Mouse (Mus musculus) forebrain, embryonic 12.5 days (tissue): Measurements from ENCODE around the gene Mybbp1a. TPM values are rescaled to one million over a fixed set of nuclear protein-coding genes. Genes with fewer than 3 reads are reported as not detected.

Source experiments
- ATAC-seq: fragments of 200-750 bp; cut with Nextera tagmentation; 2 replicates; pipeline ENCODE4 v1.8.0; 2017; ENCODE audit warnings: moderate TSS enrichment; ENCODE audit not compliant: low FRiP score
- H3K27ac ChIP-seq: fragments of 300-500 bp; sonication (generic); 2 replicates; pipeline ENCODE4 v1.5.1; 2016; ENCODE audit warnings: mild to moderate bottlenecking
- H3K27me3 ChIP-seq: fragments of 300-500 bp; sonication (generic); 2 replicates; pipeline ENCODE4 v1.6.1; 2016; ENCODE audit warnings: mild to moderate bottlenecking
- H3K36me3 ChIP-seq: fragments of 300-500 bp; sonication (generic); replicated peaks from 2 replicates; pipeline ENCODE4 v1.6.1; 2016; ENCODE audit warnings: mild to moderate bottlenecking
- H3K4me1 ChIP-seq: fragments of 300-500 bp; sonication (generic); 2 replicates; pipeline ENCODE4 v1.6.1; 2016
- H3K4me2 ChIP-seq: fragments of 300-500 bp; sonication (generic); 2 replicates; pipeline ENCODE4 v1.6.1; 2016; ENCODE audit warnings: mild to moderate bottlenecking, moderate library complexity
- H3K4me3 ChIP-seq: fragments of 300-500 bp; sonication (generic); replicated peaks from 2 replicates; pipeline ENCODE4 v1.5.1; 2016; ENCODE audit warnings: mild to moderate bottlenecking
- H3K9ac ChIP-seq: fragments of 300-500 bp; sonication (generic); 2 replicates; pipeline ENCODE4 v1.6.1; 2016; ENCODE audit warnings: mild to moderate bottlenecking
- H3K9me3 ChIP-seq: fragments of 300-500 bp; sonication (generic); 2 replicates; pipeline ENCODE4 v1.6.1; 2016
- WGBS: fragments of 180-500 bp; shearing (Covaris S2); methylation state at CpG from one replicate; pipeline ENCODE4 v1.1.7; 2016; 5-methylcytosine and 5-hydroxymethylcytosine counted together
- polyA plus RNA-seq: library from polyadenylated mRNA; unstranded; fragments of >200 nt; fragmentation: Nextera tagmentation; extraction: Ambion mirVana; gene quantifications from 2 replicates; pipeline ENCODE4 v1.2.1, GENCODE M21; 2016

Gene Mybbp1a
- polyA plus RNA-seq, 1 experiment from 2014 or later: 158 TPM

DNA sequence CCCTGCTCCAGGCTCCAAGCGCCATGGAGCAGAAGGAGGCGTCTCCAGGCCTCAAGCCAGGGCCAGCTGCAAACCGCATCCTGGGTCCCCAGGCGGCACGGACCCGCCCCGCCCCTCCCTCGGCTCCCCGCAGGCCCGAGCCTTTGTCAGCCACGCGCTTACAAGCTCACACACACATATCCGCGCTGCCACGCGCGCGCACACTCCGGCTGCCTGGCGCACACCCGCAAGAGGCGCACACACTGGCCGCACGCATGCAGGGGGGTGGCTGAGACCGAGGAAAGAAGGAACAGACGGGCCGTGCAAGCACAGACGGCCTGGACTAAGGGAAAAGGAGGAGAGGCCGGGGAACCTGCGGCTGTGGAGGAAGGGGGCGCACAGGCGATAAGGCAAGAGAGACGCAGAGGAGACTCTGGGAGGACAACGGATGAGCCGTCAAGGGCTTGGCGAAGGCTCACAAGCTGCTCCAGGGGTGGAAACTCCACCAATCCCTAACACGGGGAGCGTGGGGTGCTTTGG, 47.7 kb downstream of the Mybbp1a start:
- Histone ChIP-seq H3K27ac (peak overlapping the region; percentile 81), H3K9ac (peak overlapping the region; percentile 73), H3K27me3 (peaks cover 59% of the 10 kb centered on the region), H3K4me3 (peak overlapping the region; percentile 67), H3K36me3 (no peaks in the 10 kb centered on the region), H3K4me2 (peak overlapping the region; percentile 91), H3K9me3 (no peaks in the 10 kb centered on the region), H3K4me1 (peaks cover 23% of the 10 kb centered on the region)
- WGBS: 1% methylated on average over 38 of the region's 38 CpGs
- peak; percentile 70 for ATAC-seq

GRCm38 (mm10) chr11:72489397-72489796, 48.2 kb downstream of the Mybbp1a start:
- H3K9ac ChIP-seq: peak overlapping the region; percentile 73
- no peaks in the 10 kb centered on the region for H3K36me3 ChIP-seq
- H3K27me3 ChIP-seq: peaks cover 59% of the 10 kb centered on the region
- H3K4me3 ChIP-seq: peak overlapping the region; percentile 67
- peaks cover 23% of the 10 kb centered on the region for H3K4me1 ChIP-seq
- H3K4me2 ChIP-seq: peak overlapping the region; percentile 91
- no peaks in the 10 kb centered on the region for H3K9me3 ChIP-seq
- ATAC-seq: peak; percentile 34
- peak overlapping the region; percentile 81 for H3K27ac ChIP-seq
- WGBS: under 1% methylated on average over 26 of the region's 42 CpGs

GRCm38 (mm10) chr11:72489881-72490301, 48.7 kb downstream of the Mybbp1a start, which contains the start of gene Spns2:
TSS of gene Spns2 (minus strand) at chr11:72489904.
- H3K27ac ChIP-seq: peak within 1 kb of the TSS; percentile 81
- H3K4me3 ChIP-seq: peak within 1 kb of the TSS; percentile 67
- H3K27me3 ChIP-seq: peaks cover 59% of the 10 kb centered on the region
- peak; percentile 94 for ATAC-seq
- no peaks in the 10 kb centered on the region for H3K36me3 ChIP-seq
- WGBS: 0% methylated on average over 41 of the region's 42 CpGs
- no peaks in the 10 kb centered on the region for H3K9me3 ChIP-seq
- peaks cover 23% of the 10 kb centered on the region for H3K4me1 ChIP-seq
- peak within 1 kb of the TSS; percentile 73 for H3K9ac ChIP-seq
- H3K4me2 ChIP-seq: peak within 1 kb of the TSS; percentile 91

GRCm38 (mm10) chr11:72491130-72491960, 50.2 kb downstream of the Mybbp1a start:
- Histone ChIP-seq H3K27ac (no peak overlapping the region), H3K36me3 (no peaks in the 10 kb centered on the region), H3K4me2 (no peak overlapping the region), H3K4me1 (peaks cover 23% of the 10 kb centered on the region), H3K27me3 (peaks cover 52% of the 10 kb centered on the region), H3K9me3 (no peaks in the 10 kb centered on the region), H3K9ac (no peak overlapping the region), H3K4me3 (no peak overlapping the region)
- ATAC-seq: no peak
- WGBS: 71% methylated on average over 15 of the region's 15 CpGs

GRCm38 (mm10) chr11:72494046-72494988, 53.2 kb downstream of the Mybbp1a start:
- whole genome bisulfite sequencing: 58% methylated on average over 8 of the region's 8 CpGs

DNA sequence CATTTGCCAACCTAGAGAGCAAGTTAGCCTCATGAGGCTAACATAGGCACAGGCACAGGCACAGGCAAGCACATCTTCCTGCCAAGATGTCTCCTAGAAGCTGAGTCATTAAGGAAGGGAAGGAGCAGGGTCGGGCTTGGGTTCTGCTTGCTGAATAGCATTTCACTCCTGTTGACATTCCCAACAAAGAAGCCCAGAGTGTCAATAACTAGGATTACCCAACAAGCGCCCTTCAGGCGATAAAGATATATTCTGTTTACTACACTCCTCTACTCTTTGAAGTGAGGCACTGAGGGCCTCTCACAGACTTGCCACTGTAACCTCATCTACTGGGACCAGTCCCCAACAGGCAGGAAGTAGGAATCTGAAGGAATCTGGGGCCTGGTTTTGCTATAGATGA, 54.9 kb downstream of the Mybbp1a start:
- Histone ChIP-seq H3K9ac (no peak overlapping the region), H3K27ac (no peak overlapping the region), H3K9me3 (no peaks in the 10 kb centered on the region), H3K4me3 (no peak overlapping the region), H3K27me3 (peaks cover 10% of the 10 kb centered on the region), H3K36me3 (no peaks in the 10 kb centered on the region), H3K4me2 (no peak overlapping the region), H3K4me1 (no peaks in the 10 kb centered on the region; the same call in 1 of the 2 replicates)
- no peak for ATAC-seq
- WGBS: 53% methylated on average over 3 of the region's 3 CpGs

More at GRCm38 (mm10) chr11:72494046-72494988, 53.2 kb downstream of the Mybbp1a start:
- no peak overlapping the region for H3K4me3 ChIP-seq
- H3K27ac ChIP-seq: no peak overlapping the region
- no peaks in the 10 kb centered on the region for H3K36me3 ChIP-seq
- no peak overlapping the region for H3K9ac ChIP-seq
- H3K4me2 ChIP-seq: no peak overlapping the region
- no peaks in the 10 kb centered on the region for H3K9me3 ChIP-seq
- H3K4me1 ChIP-seq: peaks cover 5% of the 10 kb centered on the region
- peaks cover 24% of the 10 kb centered on the region for H3K27me3 ChIP-seq
- no peak for ATAC-seq

GRCm38 (mm10) chr11:72496775-72497174, 55.6 kb downstream of the Mybbp1a start:
- Histone ChIP-seq H3K9me3 (no peaks in the 10 kb centered on the region), H3K27ac (no peak overlapping the region), H3K27me3 (peaks cover 7% of the 10 kb centered on the region), H3K36me3 (no peaks in the 10 kb centered on the region), H3K4me1 (no peaks in the 10 kb centered on the region; the same call in 1 of the 2 replicates), H3K4me3 (no peak overlapping the region), H3K9ac (no peak overlapping the region), H3K4me2 (no peak overlapping the region)
- no peak for ATAC-seq
- 80% methylated on average over 1 of the region's 1 CpGs for WGBS

DNA sequence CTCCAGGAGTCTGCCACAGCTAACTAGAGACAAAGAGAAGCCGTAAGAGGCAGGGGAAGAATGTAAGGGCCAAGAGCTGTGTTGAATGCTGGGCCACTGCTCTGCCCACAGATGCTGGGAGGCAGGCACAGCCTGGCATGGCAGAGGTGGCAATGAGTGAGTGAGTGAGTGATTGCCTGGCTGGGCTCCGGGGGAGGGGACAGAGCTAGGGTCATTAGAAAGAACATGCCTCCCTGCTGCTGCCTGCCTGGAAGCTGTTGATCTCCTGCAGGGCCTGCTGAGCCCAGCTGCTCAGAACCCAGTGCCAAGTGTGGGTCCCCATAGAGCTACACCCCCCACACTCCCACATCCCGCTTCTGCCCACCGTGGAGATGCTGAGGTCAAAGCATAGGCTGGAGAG, 56.2 kb downstream of the Mybbp1a start:
- no peak overlapping the region for H3K4me3 ChIP-seq
- WGBS: 31% methylated on average over 4 of the region's 4 CpGs
- H3K27ac ChIP-seq: no peak overlapping the region
- H3K9ac ChIP-seq: no peak overlapping the region
- ATAC-seq: no peak
- H3K4me1 ChIP-seq: peaks cover 5% of the 10 kb centered on the region
- H3K4me2 ChIP-seq: no peak overlapping the region
- H3K27me3 ChIP-seq: peaks cover 7% of the 10 kb centered on the region; the same call in 1 of the 2 replicates
- no peaks in the 10 kb centered on the region for H3K9me3 ChIP-seq
- H3K36me3 ChIP-seq: no peaks in the 10 kb centered on the region

- Histone ChIP-seq H3K27me3 (no peaks in the 10 kb centered on the region; the same call in 1 of the 2 replicates), H3K9me3 (no peaks in the 10 kb centered on the region), H3K4me3 (no peak overlapping the region), H3K4me1 (peaks cover 16% of the 10 kb centered on the region), H3K4me2 (no peak overlapping the region), H3K9ac (no peak overlapping the region), H3K27ac (no peak overlapping the region), H3K36me3 (no peaks in the 10 kb centered on the region)
- ATAC-seq: no peak
- 90% methylated on average over 4 of the region's 4 CpGs for WGBS
These were observed 59.0 kb downstream of the Mybbp1a start for GRCm38 (mm10) chr11:72500139-72500538.

Other genes starting within 250 kb of the Mybbp1a start
- 0.73 and 0.83 TPM in 2 replicates for gene Gm43951, start 234.5 kb upstream of the Mybbp1a start, polyA plus RNA-seq
- 20.8 and 25.7 TPM in 2 replicates for gene 4933427D14Rik, start 233.9 kb upstream of the Mybbp1a start, polyA plus RNA-seq
- gene Txndc17, start 233.8 kb upstream of the Mybbp1a start, polyA plus RNA-seq: 139 and 143 TPM in 2 replicates
- 54.8 and 55.8 TPM in 2 replicates for gene Med31, start 225.8 kb upstream of the Mybbp1a start, polyA plus RNA-seq
- gene Slc13a5, start 174.1 kb upstream of the Mybbp1a start, polyA plus RNA-seq: not detected in 2 replicates
- gene Xaf1, start 139.7 kb upstream of the Mybbp1a start, polyA plus RNA-seq: 1.6 TPM in 2 replicates
- not detected in 2 replicates for gene Fbxo39, start 126.9 kb upstream of the Mybbp1a start, polyA plus RNA-seq
- 6.3 and 6.7 TPM in 2 replicates for gene Tekt1, start 78.9 kb upstream of the Mybbp1a start, polyA plus RNA-seq
- 5.2 and 5.5 TPM in 2 replicates for gene Smtnl2, start 29.6 kb upstream of the Mybbp1a start, polyA plus RNA-seq
- not detected in 2 replicates for gene Ggt6, start 5.8 kb upstream of the Mybbp1a start, polyA plus RNA-seq
- 4.9 and 5.4 TPM in 2 replicates for gene Spns2, start 48.5 kb downstream of the Mybbp1a start, polyA plus RNA-seq
- not detected in 2 replicates for gene Spns3, start 109.2 kb downstream of the Mybbp1a start, polyA plus RNA-seq
- 106 and 113 TPM in 2 replicates for gene Ube2g1, start 165.9 kb downstream of the Mybbp1a start, polyA plus RNA-seq
- gene Ankfy1, start 248.7 kb downstream of the Mybbp1a start, polyA plus RNA-seq: 35.2 and 35.9 TPM in 2 replicates